ENCODE assay signal across 9 mouse cellular contexts in genomic region chr7:112377314-112377713, GRCm38 (mm10). TPM values are rescaled to one million over a fixed set of nuclear protein-coding genes. Genes with fewer than 3 reads are reported as not detected.
A peak's percentile ranks its signal among the peaks of the same experiment; 100 is the strongest.
DNase-seq lines count a peak whose midpoint lies in the region; ATAC-seq and TF ChIP-seq lines count a peak whose summit lies in the region.
"Had no signal": no experiment of that assay in that cellular context is flagged by ENCODE, and none has a peak within 500 bp of the region (broad histone marks: within the 10 kb centered on the region; RNA-seq: fewer than 3 reads in every experiment).

No protein-coding gene starts in this region.

- H3K27ac ChIP-seq in intestine, embryonic 14.5 days (ENCODE audit: low read depth): no peak overlapping the region
- H3K27ac ChIP-seq in intestine, embryonic 16.5 days (ENCODE audit: low read length): no peak overlapping the region
- no peak overlapping the region for H3K27ac ChIP-seq in forebrain, postnatal 0 days (ENCODE audit: low read depth, low read length)
- no peak overlapping the region for H3K27ac ChIP-seq in hindbrain, embryonic 14.5 days
- no peak overlapping the region for H3K27ac ChIP-seq in midbrain, embryonic 11.5 days (ENCODE audit: low read depth, low read length)
- H3K27ac ChIP-seq: neural tube, embryonic 12.5 days had no signal

- H3K9me3 ChIP-seq in intestine, embryonic 14.5 days (ENCODE audit: control insufficient read depth, low read length): no peaks in the 10 kb centered on the region
- H3K9me3 ChIP-seq in intestine, embryonic 16.5 days (ENCODE audit: control insufficient read depth, low read length): no peaks in the 10 kb centered on the region
- H3K9me3 ChIP-seq in forebrain, postnatal 0 days (ENCODE audit: low read length): no peaks in the 10 kb centered on the region
- no peaks in the 10 kb centered on the region for H3K9me3 ChIP-seq in hindbrain, embryonic 14.5 days (ENCODE audit: control insufficient read depth, low read length)
- no peaks in the 10 kb centered on the region for H3K9me3 ChIP-seq in midbrain, embryonic 11.5 days (ENCODE audit: control insufficient read depth, low read length)
- H3K9me3 ChIP-seq: neural tube, embryonic 12.5 days had no signal

- H3K9ac ChIP-seq in intestine, embryonic 14.5 days (ENCODE audit: low read length): no peak overlapping the region
- no peak overlapping the region for H3K9ac ChIP-seq in intestine, embryonic 16.5 days (ENCODE audit: low read depth, low read length)
- no peak overlapping the region for H3K9ac ChIP-seq in forebrain, postnatal 0 days
- no peak overlapping the region for H3K9ac ChIP-seq in hindbrain, embryonic 14.5 days
- no peak overlapping the region for H3K9ac ChIP-seq in midbrain, embryonic 11.5 days (ENCODE audit: low read length)
- H3K9ac ChIP-seq: neural tube, embryonic 12.5 days had no signal

- H3K4me2 ChIP-seq in intestine, embryonic 14.5 days (ENCODE audit: low read length): no peak overlapping the region
- no peak overlapping the region for H3K4me2 ChIP-seq in intestine, embryonic 16.5 days (ENCODE audit: low read depth, low read length)
- no peak overlapping the region for H3K4me2 ChIP-seq in forebrain, postnatal 0 days (ENCODE audit: low read depth)
- no peak overlapping the region for H3K4me2 ChIP-seq in hindbrain, embryonic 14.5 days (replicated peaks)
- no peak overlapping the region for H3K4me2 ChIP-seq in midbrain, embryonic 11.5 days
- H3K4me2 ChIP-seq: neural tube, embryonic 12.5 days had no signal

- DNase-seq in intestine, embryonic 14.5 days (ENCODE audit: low spot score): peak; percentile 89
- peak; percentile 70 to 81 for DNase-seq in cerebellum, adult 18-20 months
- peak; percentile 89 for DNase-seq in forebrain, postnatal 0 days
- DNase-seq in hindbrain, embryonic 14.5 days (ENCODE audit: low spot score): peak; percentile 95
- peak; percentile 56 to 62 for DNase-seq in layer of hippocampus, postnatal 36 days
- peak; percentile 98 for DNase-seq in midbrain, embryonic 11.5 days (ENCODE audit: low spot score, missing footprints)
- peak; percentile 60 for DNase-seq in telencephalon, adult 2 months (ENCODE audit: low read depth, low spot score)

- H3K36me3 ChIP-seq in intestine, embryonic 14.5 days (ENCODE audit: control insufficient read depth, insufficient read depth, low read length): no peaks in the 10 kb centered on the region
- no peaks in the 10 kb centered on the region for H3K36me3 ChIP-seq in intestine, embryonic 16.5 days (ENCODE audit: control insufficient read depth, insufficient read depth, low read length)
- H3K36me3 ChIP-seq in forebrain, postnatal 0 days (ENCODE audit: insufficient read depth): no peaks in the 10 kb centered on the region
- no peaks in the 10 kb centered on the region for H3K36me3 ChIP-seq in hindbrain, embryonic 14.5 days (replicated peaks; ENCODE audit: control insufficient read depth, insufficient read depth)
- no peaks in the 10 kb centered on the region for H3K36me3 ChIP-seq in midbrain, embryonic 11.5 days (ENCODE audit: control insufficient read depth, insufficient read depth, low read length)
- H3K36me3 ChIP-seq: neural tube, embryonic 12.5 days had no signal

- no peak overlapping the region for H3K4me3 ChIP-seq in intestine, embryonic 14.5 days (ENCODE audit: low read depth, low read length)
- no peak overlapping the region for H3K4me3 ChIP-seq in intestine, embryonic 16.5 days (ENCODE audit: low read length)
- H3K4me3 ChIP-seq in forebrain, postnatal 0 days (ENCODE audit: low read depth, low read length): no peak overlapping the region
- no peak overlapping the region for H3K4me3 ChIP-seq in hindbrain, embryonic 14.5 days (replicated peaks; ENCODE audit: low read length)
- H3K4me3 ChIP-seq in midbrain, embryonic 11.5 days (ENCODE audit: low read depth, low read length): no peak overlapping the region
- H3K4me3 ChIP-seq: neural tube, embryonic 12.5 days had no signal

- H3K4me1 ChIP-seq in intestine, embryonic 14.5 days (replicated peaks; ENCODE audit: control insufficient read depth, insufficient read depth, low read length): peaks cover 15% of the 10 kb centered on the region
- peaks cover 28% of the 10 kb centered on the region for H3K4me1 ChIP-seq in intestine, embryonic 16.5 days (ENCODE audit: control insufficient read depth, insufficient read depth, low read length)
- no peaks in the 10 kb centered on the region for H3K4me1 ChIP-seq in forebrain, postnatal 0 days (ENCODE audit: insufficient read depth)
- H3K4me1 ChIP-seq in hindbrain, embryonic 14.5 days (replicated peaks; ENCODE audit: control insufficient read depth, insufficient read depth, low read length): no peaks in the 10 kb centered on the region
- no peaks in the 10 kb centered on the region for H3K4me1 ChIP-seq in midbrain, embryonic 11.5 days (ENCODE audit: control insufficient read depth, insufficient read depth, low read length)
- H3K4me1 ChIP-seq: neural tube, embryonic 12.5 days had no signal

- no peak; the same call in 1 of the 2 replicates for ATAC-seq in intestine, embryonic 14.5 days (replicated peaks; ENCODE audit: low FRiP score, low TSS enrichment, low read depth)
- ATAC-seq in intestine, embryonic 16.5 days: no peak; the same call in 1 of the 2 replicates
- ATAC-seq in forebrain, postnatal 0 days: peak; percentile 92
- no peak; the same call in 1 of the 2 replicates for ATAC-seq in hindbrain, embryonic 14.5 days (ENCODE audit: low FRiP score)
- peak; percentile 71; the same call in 1 of the 2 replicates for ATAC-seq in midbrain, embryonic 11.5 days (ENCODE audit: low FRiP score)

- WGBS in intestine, embryonic 14.5 days: 45% methylated on average over 8 of the region's 8 CpGs
- WGBS in intestine, embryonic 16.5 days: 45% methylated on average over 8 of the region's 8 CpGs
- 33% methylated on average over 8 of the region's 8 CpGs for WGBS in forebrain, postnatal 0 days
- WGBS in hindbrain, embryonic 14.5 days: 42% methylated on average over 8 of the region's 8 CpGs
- 37% methylated on average over 8 of the region's 8 CpGs for WGBS in midbrain, embryonic 11.5 days

- TF ChIP-seq CTCF in forebrain, postnatal 0 days (IDR thresholded peaks at IDR 0.05; ENCODE audit: low read depth): peak; percentile 89

- H3K27me3 ChIP-seq in intestine, embryonic 14.5 days (replicated peaks; ENCODE audit: control insufficient read depth, insufficient read depth, low read length): no peaks in the 10 kb centered on the region
- H3K27me3 ChIP-seq in intestine, embryonic 16.5 days (replicated peaks; ENCODE audit: control insufficient read depth, insufficient read depth, low read length): no peaks in the 10 kb centered on the region
- H3K27me3 ChIP-seq in forebrain, postnatal 0 days (ENCODE audit: insufficient read depth, low read length): no peaks in the 10 kb centered on the region
- peaks cover 3% of the 10 kb centered on the region; the same call in 1 of the 2 replicates for H3K27me3 ChIP-seq in hindbrain, embryonic 14.5 days (ENCODE audit: control insufficient read depth, insufficient read depth, low read length)
- no peaks in the 10 kb centered on the region for H3K27me3 ChIP-seq in midbrain, embryonic 11.5 days (ENCODE audit: control insufficient read depth, insufficient read depth, low read length)

RNA-seq across cellular contexts. Expression of gene Parva, which starts 50.0 kb away (rescaled TPM):
- polyA plus RNA-seq in intestine, embryonic 14.5 days (2014; fragmentation: Nextera tagmentation; extraction: Ambion mirVana): 102 and 114 TPM in 2 replicates
- polyA plus RNA-seq in intestine, embryonic 16.5 days (2015; fragmentation: Nextera tagmentation; extraction: Ambion mirVana): 78.5 and 80.0 TPM in 2 replicates
- total RNA-seq in forebrain, postnatal 0 days (2014; rRNA removed): 13.9 and 17.6 TPM in 2 replicates
- polyA plus RNA-seq in forebrain, postnatal 0 days (2015; fragmentation: Nextera tagmentation; extraction: Ambion mirVana): 12.0 and 19.1 TPM in 2 replicates
- polyA plus RNA-seq in hindbrain, embryonic 14.5 days (2014; fragmentation: Nextera tagmentation; extraction: Ambion mirVana): 28.1 and 28.8 TPM in 2 replicates
- total RNA-seq in layer of hippocampus, postnatal 36 days (2021): 10 to 100 TPM; 49.3 to 50.9 TPM
- polyA plus RNA-seq in midbrain, embryonic 11.5 days (2014; fragmentation: Nextera tagmentation; extraction: Ambion mirVana): 50.0 and 50.2 TPM in 2 replicates

Comparison
In these comparisons a context has a peak if more than half of its experiments do, and no peak if none do; other contexts are left out.
1. ATAC-seq: peak in forebrain, postnatal 0 days (single experiment) and midbrain, embryonic 11.5 days (single experiment); none in intestine, embryonic 14.5 days (single experiment), intestine, embryonic 16.5 days (single experiment) and hindbrain, embryonic 14.5 days (single experiment).
2. Peak in every context shown above with its lines, with median percentiles within 50 percentile points of each other: DNase-seq.